Mouse (Mus musculus): Measurements from ENCODE around the gene Myef2.

- TF ChIP-seq CTCF (IDR thresholded peaks at IDR 0.05; ENCODE audit: control insufficient read depth, insufficient read depth, insufficient replicate concordance, low read depth, low read length) (no peak), POLR2A (IDR thresholded peaks at IDR 0.05; ENCODE audit: control insufficient read depth, low read depth, low read length) (no peak)
These were observed 54.8 kb downstream of the Myef2 start for GRCm38 (mm10) chr2:125068696-125069095.

Measured in testis, adult 2 months (tissue).